Mouse (Mus musculus): ENCODE results near the gene Olfr601. TPM values are rescaled to one million over a fixed set of nuclear protein-coding genes. Genes with fewer than 3 reads are reported as not detected.
"Not testable (repeated sequence)": the region's sequence is repeated elsewhere in the genome, so short reads cannot be mapped to it uniquely, and the experiment has no call there.

Gene Olfr601
- polyA plus RNA-seq (2014; fragmentation: Nextera tagmentation; extraction: Ambion mirVana) = not detected in 2 replicates

- ATAC-seq (ENCODE audit: low read depth) = no peak
- WGBS = 91% methylated on average over 1 of the region's 1 CpGs
Measured at GRCm38 (mm10) chr7:103362555-103362954, at the start of gene Olfr601. Olfr601 (minus strand) TSS chr7:103362655.

GRCm38 (mm10) chr7:103406521-103407055 lies 44.1 kb upstream of the Olfr601 start:
- not testable (repeated sequence) for H3K27me3 ChIP-seq (ENCODE audit: control insufficient read depth, insufficient read depth, low read length); H3K36me3 ChIP-seq (ENCODE audit: control insufficient read depth, insufficient read depth, low read length); H3K4me2 ChIP-seq (ENCODE audit: low read depth, low read length); H3K27ac ChIP-seq (ENCODE audit: low read depth, low read length); H3K9ac ChIP-seq (replicated peaks; ENCODE audit: low read depth, low read length); H3K9me3 ChIP-seq (ENCODE audit: control insufficient read depth, low read length); H3K4me3 ChIP-seq (ENCODE audit: low read depth, low read length); H3K4me1 ChIP-seq (ENCODE audit: control insufficient read depth, insufficient read depth, low read length); ATAC-seq (ENCODE audit: low read depth)
- WGBS = 89% methylated on average over 3 of the region's 3 CpGs

More at GRCm38 (mm10) chr7:103362555-103362954, at the start of gene Olfr601:
- H3K36me3 ChIP-seq (ENCODE audit: control insufficient read depth, insufficient read depth, low read length) = no peaks in the 10 kb centered on the region
- H3K9ac ChIP-seq (replicated peaks; ENCODE audit: low read depth, low read length) = no peak within 1 kb of the TSS
- H3K4me3 ChIP-seq (ENCODE audit: low read depth, low read length) = no peak within 1 kb of the TSS
- no peaks in the 10 kb centered on the region for H3K27me3 ChIP-seq (ENCODE audit: control insufficient read depth, insufficient read depth, low read length)
- no peak within 1 kb of the TSS for H3K27ac ChIP-seq (ENCODE audit: low read depth, low read length)
- H3K9me3 ChIP-seq (ENCODE audit: control insufficient read depth, low read length) = no peaks in the 10 kb centered on the region
- H3K4me1 ChIP-seq (ENCODE audit: control insufficient read depth, insufficient read depth, low read length) = no peaks in the 10 kb centered on the region
- H3K4me2 ChIP-seq (ENCODE audit: low read depth, low read length) = no peak within 1 kb of the TSS

GRCm38 (mm10) chr7:103398981-103399380 lies 36.5 kb upstream of the Olfr601 start:
- 10% methylated on average over 1 of the region's 1 CpGs for WGBS
- no peak for ATAC-seq (ENCODE audit: low read depth)
- H3K9ac ChIP-seq (replicated peaks; ENCODE audit: low read depth, low read length) = no peak overlapping the region

GRCm38 (mm10) chr7:103397758-103398157 lies 35.3 kb upstream of the Olfr601 start:
- Histone ChIP-seq H3K9ac (replicated peaks; ENCODE audit: low read depth, low read length) (no peak overlapping the region), H3K4me2 (ENCODE audit: low read depth, low read length) (no peak overlapping the region), H3K36me3 (ENCODE audit: control insufficient read depth, insufficient read depth, low read length) (no peaks in the 10 kb centered on the region), H3K27me3 (ENCODE audit: control insufficient read depth, insufficient read depth, low read length) (no peaks in the 10 kb centered on the region), H3K27ac (ENCODE audit: low read depth, low read length) (no peak overlapping the region), H3K4me3 (ENCODE audit: low read depth, low read length) (no peak overlapping the region), H3K9me3 (ENCODE audit: control insufficient read depth, low read length) (no peaks in the 10 kb centered on the region), H3K4me1 (ENCODE audit: control insufficient read depth, insufficient read depth, low read length) (no peaks in the 10 kb centered on the region)
- no peak for ATAC-seq (ENCODE audit: low read depth)

More at GRCm38 (mm10) chr7:103398981-103399380, 36.5 kb upstream of the Olfr601 start:
- Histone ChIP-seq H3K4me2 (ENCODE audit: low read depth, low read length) (no peak overlapping the region), H3K4me3 (ENCODE audit: low read depth, low read length) (no peak overlapping the region), H3K9me3 (ENCODE audit: control insufficient read depth, low read length) (no peaks in the 10 kb centered on the region), H3K36me3 (ENCODE audit: control insufficient read depth, insufficient read depth, low read length) (no peaks in the 10 kb centered on the region), H3K27ac (ENCODE audit: low read depth, low read length) (no peak overlapping the region), H3K27me3 (ENCODE audit: control insufficient read depth, insufficient read depth, low read length) (no peaks in the 10 kb centered on the region), H3K4me1 (ENCODE audit: control insufficient read depth, insufficient read depth, low read length) (no peaks in the 10 kb centered on the region)

- H3K4me3 ChIP-seq (ENCODE audit: low read depth, low read length) = no peak within 1 kb of the TSS
- no peak within 1 kb of the TSS for H3K4me2 ChIP-seq (ENCODE audit: low read depth, low read length)
- ATAC-seq (ENCODE audit: low read depth) = no peak
- H3K27me3 ChIP-seq (ENCODE audit: control insufficient read depth, insufficient read depth, low read length) = no peaks in the 10 kb centered on the region
- H3K9me3 ChIP-seq (ENCODE audit: control insufficient read depth, low read length) = no peaks in the 10 kb centered on the region
- no peaks in the 10 kb centered on the region for H3K36me3 ChIP-seq (ENCODE audit: control insufficient read depth, insufficient read depth, low read length)
- no peak within 1 kb of the TSS for H3K9ac ChIP-seq (replicated peaks; ENCODE audit: low read depth, low read length)
- no peaks in the 10 kb centered on the region for H3K4me1 ChIP-seq (ENCODE audit: control insufficient read depth, insufficient read depth, low read length)
- H3K27ac ChIP-seq (ENCODE audit: low read depth, low read length) = no peak within 1 kb of the TSS
Measured at GRCm38 (mm10) chr7:103386077-103386476, 23.6 kb upstream of the Olfr601 start, which contains the start of gene Olfr603. Olfr603 (minus strand) TSS chr7:103386177.

- H3K4me1 ChIP-seq (ENCODE audit: control insufficient read depth, insufficient read depth, low read length) = no peaks in the 10 kb centered on the region
- no peaks in the 10 kb centered on the region for H3K36me3 ChIP-seq (ENCODE audit: control insufficient read depth, insufficient read depth, low read length)
- H3K4me3 ChIP-seq (ENCODE audit: low read depth, low read length) = no peak within 1 kb of the TSS
- ATAC-seq (ENCODE audit: low read depth) = no peak
- H3K9ac ChIP-seq (replicated peaks; ENCODE audit: low read depth, low read length) = no peak within 1 kb of the TSS
- H3K27ac ChIP-seq (ENCODE audit: low read depth, low read length) = no peak within 1 kb of the TSS
- no peaks in the 10 kb centered on the region for H3K9me3 ChIP-seq (ENCODE audit: control insufficient read depth, low read length)
- no peak within 1 kb of the TSS for H3K4me2 ChIP-seq (ENCODE audit: low read depth, low read length)
- no peaks in the 10 kb centered on the region for H3K27me3 ChIP-seq (ENCODE audit: control insufficient read depth, insufficient read depth, low read length)
Measured at GRCm38 (mm10) chr7:103349569-103349968, 12.9 kb downstream of the Olfr601 start, which contains the start of gene Olfr600. Olfr600 (minus strand) TSS chr7:103349669.

- Histone ChIP-seq H3K36me3 (ENCODE audit: control insufficient read depth, insufficient read depth, low read length) (no peaks in the 10 kb centered on the region), H3K27ac (ENCODE audit: low read depth, low read length) (no peak within 1 kb of the TSS), H3K4me1 (ENCODE audit: control insufficient read depth, insufficient read depth, low read length) (no peaks in the 10 kb centered on the region), H3K9me3 (ENCODE audit: control insufficient read depth, low read length) (no peaks in the 10 kb centered on the region), H3K4me2 (ENCODE audit: low read depth, low read length) (no peak within 1 kb of the TSS), H3K27me3 (ENCODE audit: control insufficient read depth, insufficient read depth, low read length) (no peaks in the 10 kb centered on the region), H3K9ac (replicated peaks; ENCODE audit: low read depth, low read length) (no peak within 1 kb of the TSS), H3K4me3 (ENCODE audit: low read depth, low read length) (no peak within 1 kb of the TSS)
- WGBS = 94% methylated on average over 1 of the region's 1 CpGs
- ATAC-seq (ENCODE audit: low read depth) = no peak
Measured at GRCm38 (mm10) chr7:103335617-103336016, 26.8 kb downstream of the Olfr601 start, which contains the start of gene Olfr599. Olfr599 (plus strand) TSS chr7:103335917.

- H3K4me2 ChIP-seq (ENCODE audit: low read depth, low read length) = no peak within 1 kb of the TSS
- no peak for ATAC-seq (ENCODE audit: low read depth)
Measured at GRCm38 (mm10) chr7:103323268-103323667, 39.2 kb downstream of the Olfr601 start, which contains the start of gene Olfr598. Olfr598 (plus strand) TSS chr7:103323568.

GRCm38 (mm10) chr7:103316015-103316414 lies 46.4 kb downstream of the Olfr601 start, which contains the start of gene Olfr597:
Olfr597 (plus strand) TSS chr7:103316315.
- not testable (repeated sequence) for H3K27me3 ChIP-seq (ENCODE audit: control insufficient read depth, insufficient read depth, low read length); H3K4me2 ChIP-seq (ENCODE audit: low read depth, low read length); H3K4me1 ChIP-seq (ENCODE audit: control insufficient read depth, insufficient read depth, low read length); H3K4me3 ChIP-seq (ENCODE audit: low read depth, low read length); H3K27ac ChIP-seq (ENCODE audit: low read depth, low read length); H3K9ac ChIP-seq (replicated peaks; ENCODE audit: low read depth, low read length); ATAC-seq (ENCODE audit: low read depth); H3K36me3 ChIP-seq (ENCODE audit: control insufficient read depth, insufficient read depth, low read length); H3K9me3 ChIP-seq (ENCODE audit: control insufficient read depth, low read length)
- WGBS = 93% methylated on average over 2 of the region's 2 CpGs

More at GRCm38 (mm10) chr7:103323268-103323667, 39.2 kb downstream of the Olfr601 start, which contains the start of gene Olfr598:
- no peaks in the 10 kb centered on the region for H3K9me3 ChIP-seq (ENCODE audit: control insufficient read depth, low read length)
- no peak within 1 kb of the TSS for H3K4me3 ChIP-seq (ENCODE audit: low read depth, low read length)
- H3K4me1 ChIP-seq (ENCODE audit: control insufficient read depth, insufficient read depth, low read length) = no peaks in the 10 kb centered on the region
- no peaks in the 10 kb centered on the region for H3K36me3 ChIP-seq (ENCODE audit: control insufficient read depth, insufficient read depth, low read length)
- no peak within 1 kb of the TSS for H3K27ac ChIP-seq (ENCODE audit: low read depth, low read length)
- H3K27me3 ChIP-seq (ENCODE audit: control insufficient read depth, insufficient read depth, low read length) = no peaks in the 10 kb centered on the region
- H3K9ac ChIP-seq (replicated peaks; ENCODE audit: low read depth, low read length) = no peak within 1 kb of the TSS

Measured in neural tube, embryonic 14.5 days (tissue).